Mouse (Mus musculus) intestine, embryonic 16.5 days (tissue): ENCODE data around the gene Rangrf. TPM values are rescaled to one million over a fixed set of nuclear protein-coding genes. Genes with fewer than 3 reads are reported as not detected.
"Not testable (repeated sequence)": the region's sequence is repeated elsewhere in the genome, so short reads cannot be mapped to it uniquely, and the experiment has no call there.

ENCODE experiments used
- ATAC-seq: fragments of 200-750 bp; cut with Nextera tagmentation; 2 replicates; pipeline ENCODE4 v1.8.0; 2017; ENCODE audit warnings: moderate TSS enrichment, moderate library complexity
- H3K27ac ChIP-seq: fragments of 300-500 bp; sonication (generic); 2 replicates; pipeline ENCODE4 v1.5.1; 2014; ENCODE audit warnings: mild to moderate bottlenecking, low read length
- H3K27me3 ChIP-seq: fragments of 300-500 bp; sonication (generic); replicated peaks from 2 replicates; pipeline ENCODE4 v1.6.1; 2014; ENCODE audit warnings: low read length, control low read depth, mixed read lengths; ENCODE audit not compliant: control insufficient read depth, insufficient read depth
- H3K36me3 ChIP-seq: fragments of 300-500 bp; sonication (generic); 2 replicates; pipeline ENCODE4 v1.6.1; 2014; ENCODE audit warnings: low read length, control low read depth; ENCODE audit not compliant: control insufficient read depth, insufficient read depth
- H3K4me1 ChIP-seq: fragments of 300-500 bp; sonication (generic); 2 replicates; pipeline ENCODE4 v1.6.1; 2014; ENCODE audit warnings: low read length, control low read depth, mixed read lengths; ENCODE audit not compliant: control insufficient read depth, insufficient read depth
- H3K4me2 ChIP-seq: fragments of 300-500 bp; sonication (generic); 2 replicates; pipeline ENCODE4 v1.6.1; 2014; ENCODE audit warnings: low read depth, low read length, control low read depth
- H3K4me3 ChIP-seq: fragments of 300-500 bp; sonication (generic); 2 replicates; pipeline ENCODE4 v1.5.1; 2014; ENCODE audit warnings: mild to moderate bottlenecking, low read length
- H3K9ac ChIP-seq: fragments of 300-500 bp; sonication (generic); 2 replicates; pipeline ENCODE4 v1.6.1; 2014; ENCODE audit warnings: low read depth, low read length
- H3K9me3 ChIP-seq: fragments of 300-500 bp; sonication (generic); 2 replicates; pipeline ENCODE4 v1.6.1; 2016; ENCODE audit warnings: low read length, control low read depth; ENCODE audit not compliant: control insufficient read depth
- WGBS: fragments of 180-500 bp; shearing (Covaris S2); extraction: QIAGEN DNeasy Blood & Tissue Kit; methylation state at CpG from one replicate; pipeline ENCODE4 v1.1.7; 2014; 5-methylcytosine and 5-hydroxymethylcytosine counted together
- polyA plus RNA-seq: library from polyadenylated mRNA; unstranded; fragments of >200 nt; fragmentation: Nextera tagmentation; extraction: Ambion mirVana; gene quantifications from 2 replicates; pipeline ENCODE4 v1.2.1, GENCODE M21; 2015

Gene Rangrf
- polyA plus RNA-seq, 1 experiment from 2014 or later: 56.7 TPM

- WGBS: 90% methylated on average over 11 of the region's 11 CpGs
- Histone ChIP-seq H3K4me1 (no peaks in the 10 kb centered on the region), H3K27ac (no peak overlapping the region), H3K4me2 (no peak overlapping the region), H3K27me3 (no peaks in the 10 kb centered on the region), H3K9ac (no peak overlapping the region), H3K4me3 (no peak overlapping the region), H3K9me3 (no peaks in the 10 kb centered on the region), H3K36me3 (peaks cover 22% of the 10 kb centered on the region)
- ATAC-seq: no peak
Measured at GRCm38 (mm10) chr11:68987365-68987882, 12.4 kb upstream of the Rangrf start.

- H3K9ac ChIP-seq: no peak overlapping the region
- 21% methylated on average over 4 of the region's 4 CpGs for WGBS
- H3K36me3 ChIP-seq: peaks cover 4% of the 10 kb centered on the region; the same call in 1 of the 2 replicates
- H3K27me3 ChIP-seq: no peaks in the 10 kb centered on the region
- H3K4me1 ChIP-seq: peaks cover 6% of the 10 kb centered on the region
- no peak overlapping the region for H3K27ac ChIP-seq
- H3K9me3 ChIP-seq: no peaks in the 10 kb centered on the region
- H3K4me2 ChIP-seq: no peak overlapping the region
- H3K4me3 ChIP-seq: no peak overlapping the region
- ATAC-seq: peak; percentile 69
Measured at GRCm38 (mm10) chr11:68982639-68983369, 7.8 kb upstream of the Rangrf start.

GRCm38 (mm10) chr11:68980919-68981318 lies 5.9 kb upstream of the Rangrf start:
- peak; percentile 78 for ATAC-seq
- H3K4me3 ChIP-seq: no peak overlapping the region
- H3K4me1 ChIP-seq: peaks cover 6% of the 10 kb centered on the region
- no peak overlapping the region for H3K9ac ChIP-seq
- H3K36me3 ChIP-seq: no peaks in the 10 kb centered on the region
- no peaks in the 10 kb centered on the region for H3K9me3 ChIP-seq
- H3K27ac ChIP-seq: peak overlapping the region; percentile 26; the same call in 1 of the 2 replicates
- 63% methylated on average over 3 of the region's 3 CpGs for WGBS
- no peaks in the 10 kb centered on the region for H3K27me3 ChIP-seq
- no peak overlapping the region for H3K4me2 ChIP-seq

- Histone ChIP-seq H3K9ac (no peak overlapping the region), H3K4me2 (no peak overlapping the region), H3K27me3 (no peaks in the 10 kb centered on the region), H3K4me3 (no peak overlapping the region), H3K27ac (peak overlapping the region; percentile 43), H3K9me3 (no peaks in the 10 kb centered on the region), H3K4me1 (peaks cover 6% of the 10 kb centered on the region), H3K36me3 (no peaks in the 10 kb centered on the region)
- ATAC-seq: peak; percentile 60
- 44% methylated on average over 5 of the region's 5 CpGs for WGBS
Measured at GRCm38 (mm10) chr11:68979320-68979733, 4.3 kb upstream of the Rangrf start.

DNA sequence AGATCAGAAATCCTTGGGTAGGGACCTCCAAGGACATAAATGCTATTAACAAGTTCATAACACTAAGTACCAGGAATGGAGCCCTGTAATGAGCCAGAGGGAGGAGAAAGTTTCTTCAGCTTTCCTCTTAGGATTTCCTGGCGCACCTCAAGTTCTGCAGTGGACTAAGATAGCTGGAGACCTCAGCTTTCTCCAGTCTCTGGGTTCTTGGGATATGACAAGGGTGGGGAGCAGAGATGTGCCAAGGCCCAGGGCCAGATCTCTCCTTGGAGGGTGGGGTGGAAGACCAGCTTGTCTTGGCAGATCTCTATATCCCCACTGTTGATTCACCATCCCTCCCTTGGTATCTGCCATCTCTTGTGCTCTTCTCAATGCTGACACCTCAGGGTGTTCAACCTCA lies 616 bp upstream of the Rangrf start:
- no peak overlapping the region for H3K4me2 ChIP-seq
- H3K36me3 ChIP-seq: no peaks in the 10 kb centered on the region
- no peak overlapping the region for H3K9ac ChIP-seq
- H3K4me3 ChIP-seq: no peak overlapping the region
- peaks cover 11% of the 10 kb centered on the region for H3K4me1 ChIP-seq
- 81% methylated on average over 1 of the region's 1 CpGs for WGBS
- H3K9me3 ChIP-seq: no peaks in the 10 kb centered on the region
- H3K27me3 ChIP-seq: no peaks in the 10 kb centered on the region
- ATAC-seq: no peak
- no peak overlapping the region for H3K27ac ChIP-seq

GRCm38 (mm10) chr11:68974059-68974450 lies 930 bp downstream of the Rangrf start:
- H3K4me2 ChIP-seq: peak overlapping the region; percentile 64
- 28% methylated on average over 6 of the region's 6 CpGs for WGBS
- ATAC-seq: no peak

DNA sequence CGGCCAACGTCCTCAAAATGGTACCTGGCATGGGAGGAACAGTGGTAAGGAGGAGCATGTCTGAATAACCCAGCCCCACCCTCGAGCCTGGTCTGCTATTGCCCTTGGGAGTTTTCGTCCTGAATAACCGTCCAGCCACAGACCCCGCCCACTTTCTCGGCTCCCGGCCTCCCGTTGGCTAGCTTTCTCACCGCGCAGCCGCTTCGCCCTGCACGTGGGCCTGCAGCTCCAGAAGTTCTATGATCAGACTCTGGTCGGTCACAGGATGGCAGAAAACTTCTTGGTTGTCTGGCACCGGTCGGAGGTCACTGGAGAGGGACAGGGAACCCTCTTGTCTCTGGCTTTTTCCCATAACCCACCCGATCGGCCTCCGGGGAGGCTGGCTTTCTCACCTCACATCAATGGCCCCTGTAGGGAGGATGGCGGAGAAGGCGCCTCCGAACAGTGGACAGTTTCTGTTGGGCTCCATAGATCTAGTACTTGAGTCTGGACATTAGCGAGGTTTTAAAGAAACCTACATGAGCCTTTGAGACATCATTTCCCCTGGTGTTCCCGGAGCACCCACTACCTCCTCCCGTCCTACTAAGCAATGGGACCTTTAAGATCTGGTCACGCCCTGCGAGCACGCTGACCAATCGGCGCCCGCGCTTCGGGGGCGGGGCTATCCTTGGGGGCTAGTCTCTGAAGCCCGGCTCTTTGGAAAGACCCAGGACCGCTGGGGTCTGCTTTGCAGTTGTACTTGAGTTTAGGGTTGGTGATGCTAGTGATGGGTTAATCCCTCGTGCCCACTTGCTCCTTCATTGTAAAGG lies 1.5 kb downstream of the Rangrf start:
- H3K27me3 ChIP-seq, H3K9me3 ChIP-seq, H3K27ac ChIP-seq, H3K36me3 ChIP-seq: not testable (repeated sequence)
- Histone ChIP-seq H3K9ac (peak overlapping the region; percentile 64), H3K4me1 (peaks cover 19% of the 10 kb centered on the region), H3K4me2 (peak overlapping the region; percentile 64), H3K4me3 (peak overlapping the region; percentile 52)
- peak; percentile 93 for ATAC-seq
- WGBS: under 1% methylated on average over 37 of the region's 38 CpGs

More at GRCm38 (mm10) chr11:68974059-68974450, 930 bp downstream of the Rangrf start:
- Histone ChIP-seq H3K27me3 (no peaks in the 10 kb centered on the region), H3K4me3 (peak overlapping the region; percentile 52), H3K4me1 (peaks cover 13% of the 10 kb centered on the region), H3K9ac (0 out of 2 replicates have a peak overlapping the region, but pooled peaks have one; percentile 22), H3K27ac (no peak overlapping the region), H3K9me3 (no peaks in the 10 kb centered on the region), H3K36me3 (no peaks in the 10 kb centered on the region)

- Histone ChIP-seq H3K4me1 (peaks cover 26% of the 10 kb centered on the region), H3K9ac (no peak overlapping the region), H3K4me3 (no peak overlapping the region), H3K9me3 (no peaks in the 10 kb centered on the region), H3K36me3 (no peaks in the 10 kb centered on the region), H3K4me2 (no peak overlapping the region), H3K27ac (no peak overlapping the region), H3K27me3 (no peaks in the 10 kb centered on the region)
- no peak for ATAC-seq
- 69% methylated on average over 4 of the region's 4 CpGs for WGBS
Measured at GRCm38 (mm10) chr11:68970232-68970631, 4.8 kb downstream of the Rangrf start.

GRCm38 (mm10) chr11:68968752-68969151 lies 6.2 kb downstream of the Rangrf start:
- H3K4me2 ChIP-seq: 0 out of 2 replicates have a peak overlapping the region, but pooled peaks have one; percentile 93
- no peak overlapping the region for H3K4me3 ChIP-seq
- ATAC-seq: no peak
- no peaks in the 10 kb centered on the region for H3K36me3 ChIP-seq
- peak overlapping the region; percentile 70; the same call in 1 of the 2 replicates for H3K9ac ChIP-seq
- H3K4me1 ChIP-seq: peaks cover 24% of the 10 kb centered on the region
- H3K27me3 ChIP-seq: no peaks in the 10 kb centered on the region
- 89% methylated on average over 11 of the region's 11 CpGs for WGBS
- H3K9me3 ChIP-seq: no peaks in the 10 kb centered on the region
- H3K27ac ChIP-seq: no peak overlapping the region
